Mouse (Mus musculus) hindbrain, postnatal 0 days (tissue): ENCODE data around the gene Slc31a2. TPM values are rescaled to one million over a fixed set of nuclear protein-coding genes. Genes with fewer than 3 reads are reported as not detected.

Source experiments
- ATAC-seq: fragments of 200-750 bp; cut with Nextera tagmentation; 2 replicates; pipeline ENCODE4 v1.8.0; 2017; ENCODE audit warnings: mild to moderate bottlenecking, moderate TSS enrichment, moderate library complexity
- DNase-seq: peaks from one replicate; pipeline ENCODE4 v3.0.0-alpha.2; 2015; ENCODE audit warnings: low spot score
- H3K27ac ChIP-seq: fragments of 300-500 bp; sonication (generic); 2 replicates; pipeline ENCODE4 v1.5.1; 2014; ENCODE audit warnings: mild to moderate bottlenecking
- H3K27me3 ChIP-seq: fragments of 300-500 bp; sonication (generic); 2 replicates; pipeline ENCODE4 v1.6.1; 2014; ENCODE audit warnings: low read length, mixed read lengths; ENCODE audit not compliant: insufficient read depth
- H3K36me3 ChIP-seq: fragments of 300-500 bp; sonication (generic); 2 replicates; pipeline ENCODE4 v1.6.1; 2014; ENCODE audit warnings: low read length, mixed read lengths; ENCODE audit not compliant: insufficient read depth
- H3K4me1 ChIP-seq: fragments of 300-500 bp; sonication (generic); 2 replicates; pipeline ENCODE4 v1.6.1; 2014; ENCODE audit warnings: antibody characterized with exemption, low read length, mixed read lengths; ENCODE audit not compliant: insufficient read depth
- H3K4me2 ChIP-seq: fragments of 300-500 bp; sonication (generic); 2 replicates; pipeline ENCODE4 v1.6.1; 2014; ENCODE audit warnings: low read depth, mild to moderate bottlenecking, low read length, moderate library complexity, mixed read lengths
- H3K4me3 ChIP-seq: fragments of 300-500 bp; sonication (generic); 2 replicates; pipeline ENCODE4 v1.5.1; 2014; ENCODE audit warnings: low read length
- H3K9ac ChIP-seq: fragments of 300-500 bp; sonication (generic); replicated peaks from 2 replicates; pipeline ENCODE4 v1.6.1; 2014; ENCODE audit warnings: mild to moderate bottlenecking, low read length, moderate library complexity, mixed read lengths
- H3K9me3 ChIP-seq: fragments of 300-500 bp; sonication (generic); 2 replicates; pipeline ENCODE4 v1.6.1; 2016; ENCODE audit warnings: low read length, mixed read lengths
- CTCF ChIP-seq: IDR thresholded peaks from 2 replicates; pipeline ENCODE4 v1.5.1; 2016; ENCODE audit warnings: antibody characterized with exemption, control low read depth, low read depth
- WGBS: fragments of 180-500 bp; shearing (Covaris S2); extraction: QIAGEN DNeasy Blood & Tissue Kit; methylation state at CpG from one replicate; pipeline ENCODE4 v1.1.7; 2014; 5-methylcytosine and 5-hydroxymethylcytosine counted together
- polyA plus RNA-seq: library from polyadenylated mRNA; unstranded; fragments of >200 nt; fragmentation: Nextera tagmentation; extraction: Ambion mirVana; gene quantifications from 2 replicates; pipeline ENCODE4 v1.2.1, GENCODE M21; 2015
- total RNA-seq: library from RNA; depleted of rRNA; stranded (reverse); fragments of >200 nt; gene quantifications from 2 replicates; pipeline ENCODE4 v1.2.3, GENCODE M21; 2014

Slc31a2 gene
- total and polyA plus RNA-seq, 2 experiments from 2014 or later = 12.2 to 17.7 TPM

- 76% methylated on average over 2 of the region's 2 CpGs for WGBS
- Histone ChIP-seq H3K27me3 (no peaks in the 10 kb centered on the region), H3K9ac (no peak overlapping the region), H3K9me3 (no peaks in the 10 kb centered on the region), H3K36me3 (peaks cover 51% of the 10 kb centered on the region; the same call in 1 of the 2 replicates), H3K27ac (no peak overlapping the region), H3K4me1 (no peaks in the 10 kb centered on the region), H3K4me3 (no peak overlapping the region), H3K4me2 (no peak overlapping the region)
- TF ChIP-seq CTCF = no peak
- ATAC-seq (no peak), DNase-seq (no peak)
These were observed 40.4 kb downstream of the Slc31a2 start for GRCm38 (mm10) chr4:62302795-62303194.

GRCm38 (mm10) chr4:62303288-62303687, 40.9 kb downstream of the Slc31a2 start:
- Histone ChIP-seq H3K4me3 (no peak overlapping the region), H3K36me3 (peaks cover 48% of the 10 kb centered on the region; the same call in 1 of the 2 replicates), H3K4me1 (no peaks in the 10 kb centered on the region), H3K9ac (no peak overlapping the region), H3K27ac (no peak overlapping the region), H3K4me2 (no peak overlapping the region), H3K9me3 (no peaks in the 10 kb centered on the region), H3K27me3 (no peaks in the 10 kb centered on the region)
- no peak for DNase-seq
- WGBS = 93% methylated on average over 1 of the region's 1 CpGs
- ATAC-seq = no peak
- TF ChIP-seq CTCF = no peak

GRCm38 (mm10) chr4:62306301-62306700, 43.9 kb downstream of the Slc31a2 start:
- peaks cover 26% of the 10 kb centered on the region; the same call in 1 of the 2 replicates for H3K36me3 ChIP-seq

GRCm38 (mm10) chr4:62306840-62307239, 44.5 kb downstream of the Slc31a2 start:
- Histone ChIP-seq H3K27ac (no peak overlapping the region), H3K4me3 (no peak overlapping the region), H3K4me2 (no peak overlapping the region), H3K4me1 (no peaks in the 10 kb centered on the region), H3K27me3 (no peaks in the 10 kb centered on the region), H3K36me3 (peaks cover 30% of the 10 kb centered on the region; the same call in 1 of the 2 replicates), H3K9me3 (no peaks in the 10 kb centered on the region), H3K9ac (no peak overlapping the region)
- no peak; the same call in 1 of the 2 replicates for ATAC-seq
- no peak for TF ChIP-seq CTCF
- no peak for DNase-seq
- 58% methylated on average over 4 of the region's 4 CpGs for WGBS

More at GRCm38 (mm10) chr4:62306301-62306700, 43.9 kb downstream of the Slc31a2 start:
- Histone ChIP-seq H3K27ac (no peak overlapping the region), H3K4me3 (no peak overlapping the region), H3K9me3 (no peaks in the 10 kb centered on the region), H3K4me1 (no peaks in the 10 kb centered on the region), H3K4me2 (no peak overlapping the region), H3K9ac (no peak overlapping the region), H3K27me3 (no peaks in the 10 kb centered on the region)
- 87% methylated on average over 1 of the region's 1 CpGs for WGBS
- DNase-seq (no peak), ATAC-seq (no peak)
- no peak for TF ChIP-seq CTCF

GRCm38 (mm10) chr4:62308406-62308805, 46.0 kb downstream of the Slc31a2 start:
- H3K27ac ChIP-seq = no peak overlapping the region
- H3K4me3 ChIP-seq = no peak overlapping the region
- no peaks in the 10 kb centered on the region for H3K9me3 ChIP-seq
- no peak overlapping the region for H3K4me2 ChIP-seq
- no peak overlapping the region for H3K9ac ChIP-seq
- no peak for DNase-seq
- no peak for TF ChIP-seq CTCF
- no peaks in the 10 kb centered on the region for H3K27me3 ChIP-seq
- peaks cover 33% of the 10 kb centered on the region; the same call in 1 of the 2 replicates for H3K36me3 ChIP-seq
- H3K4me1 ChIP-seq = no peaks in the 10 kb centered on the region
- ATAC-seq = no peak

GRCm38 (mm10) chr4:62312821-62313220, 50.5 kb downstream of the Slc31a2 start:
- ATAC-seq = no peak
- 86% methylated on average over 2 of the region's 2 CpGs for WGBS
- H3K36me3 ChIP-seq = peaks cover 24% of the 10 kb centered on the region; the same call in 1 of the 2 replicates

GRCm38 (mm10) chr4:62313641-62314211, 51.4 kb downstream of the Slc31a2 start:
- no peak for DNase-seq
- H3K27me3 ChIP-seq = no peaks in the 10 kb centered on the region

More at GRCm38 (mm10) chr4:62312821-62313220, 50.5 kb downstream of the Slc31a2 start:
- Histone ChIP-seq H3K9ac (no peak overlapping the region), H3K27ac (no peak overlapping the region), H3K4me3 (no peak overlapping the region), H3K4me1 (no peaks in the 10 kb centered on the region), H3K4me2 (no peak overlapping the region), H3K9me3 (no peaks in the 10 kb centered on the region), H3K27me3 (no peaks in the 10 kb centered on the region)
- no peak for TF ChIP-seq CTCF
- DNase-seq = no peak

More at GRCm38 (mm10) chr4:62313641-62314211, 51.4 kb downstream of the Slc31a2 start:
- no peak for TF ChIP-seq CTCF
- Histone ChIP-seq H3K27ac (no peak overlapping the region), H3K9me3 (no peaks in the 10 kb centered on the region), H3K4me3 (no peak overlapping the region), H3K36me3 (peaks cover 27% of the 10 kb centered on the region), H3K4me1 (no peaks in the 10 kb centered on the region), H3K9ac (no peak overlapping the region), H3K4me2 (no peak overlapping the region)
- no peak for ATAC-seq
- WGBS = 90% methylated on average over 9 of the region's 9 CpGs
